8 mouse cellular contexts compared by ENCODE assay signal in the genomic region with DNA sequence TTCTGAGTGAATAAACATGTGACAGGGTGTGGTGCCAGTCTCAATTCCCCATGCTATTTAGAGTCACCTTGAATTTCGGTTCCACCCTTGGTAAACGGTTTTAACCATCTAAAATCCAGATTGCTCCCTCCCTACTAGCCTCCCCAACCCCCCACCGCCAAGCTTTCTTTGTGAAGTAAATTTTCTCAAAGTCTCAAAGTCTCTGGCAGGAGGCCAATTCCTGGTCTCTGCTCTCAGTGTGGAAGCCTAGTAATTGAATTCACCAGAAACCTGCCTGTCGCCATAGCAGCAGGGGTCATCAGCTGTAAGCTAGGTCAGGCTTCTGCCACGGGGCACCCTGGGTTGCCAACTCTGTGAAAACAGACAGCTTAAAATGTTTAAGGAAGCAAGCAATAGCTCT. TPM values are rescaled to one million over a fixed set of nuclear protein-coding genes. Genes with fewer than 3 reads are reported as not detected.
DNase-seq lines count a peak whose midpoint lies in the region; ATAC-seq and TF ChIP-seq lines count a peak whose summit lies in the region.

No protein-coding gene starts in this region.

- peaks cover 5% of the 10 kb centered on the region for H3K4me1 ChIP-seq in heart, embryonic 15.5 days (replicated peaks)
- H3K4me1 ChIP-seq in limb, embryonic 10.5 days: peaks cover 18% of the 10 kb centered on the region
- 0 out of 2 replicates have a peak, but pooled peaks cover 3% of the 10 kb centered on the region for H3K4me1 ChIP-seq in thymus, adult 2 months (replicated peaks; ENCODE audit: control insufficient read depth, insufficient read depth, low read length)

- no peaks in the 10 kb centered on the region for H3K9me3 ChIP-seq in heart, embryonic 15.5 days (replicated peaks)
- no peaks in the 10 kb centered on the region for H3K9me3 ChIP-seq in limb, embryonic 10.5 days (replicated peaks)

- 8% methylated on average over 5 of the region's 5 CpGs for WGBS in heart, embryonic 15.5 days
- WGBS in limb, embryonic 10.5 days: 14% methylated on average over 5 of the region's 5 CpGs
- 25% methylated on average over 5 of the region's 5 CpGs for WGBS in thymus, adult 2 months

- H3K36me3 ChIP-seq in heart, embryonic 15.5 days: no peaks in the 10 kb centered on the region
- no peaks in the 10 kb centered on the region for H3K36me3 ChIP-seq in limb, embryonic 10.5 days
- no peaks in the 10 kb centered on the region for H3K36me3 ChIP-seq in thymus, adult 2 months (ENCODE audit: control insufficient read depth, insufficient read depth, low read length)

- H3K4me2 ChIP-seq in heart, embryonic 15.5 days: no peak overlapping the region

- no peak for TF ChIP-seq CTCF in thymus, adult 2 months (IDR thresholded peaks at IDR 0.05; ENCODE audit: borderline replicate concordance, control insufficient read depth, extremely low read depth, insufficient read depth, low read length, poor library complexity)

- H3K9ac ChIP-seq in heart, embryonic 15.5 days: 0 out of 2 replicates have a peak overlapping the region, but pooled peaks have one; percentile 28

- no peak for DNase-seq in heart, postnatal 36 days
- DNase-seq in R1 (ENCODE audit: low read depth, low spot score): peak; percentile 98
- peak; percentile 57 for DNase-seq in limb, embryonic 10.5 days (ENCODE audit: low spot score)
- peak; percentile 33 for DNase-seq in retina, embryonic 14.5 days (ENCODE audit: low spot score)
- DNase-seq in thymus, adult 2 months: no peak
- no peak for DNase-seq in ovary, postnatal 10 days (ENCODE audit: low spot score)

- no peak for TF ChIP-seq POLR2A in thymus, adult 2 months (IDR thresholded peaks at IDR 0.05; ENCODE audit: control insufficient read depth, extremely low read depth, insufficient read depth, low read length, poor library complexity)

- no peaks in the 10 kb centered on the region for H3K27me3 ChIP-seq in heart, embryonic 15.5 days
- no peaks in the 10 kb centered on the region for H3K27me3 ChIP-seq in limb, embryonic 10.5 days (ENCODE audit: low read depth, poor library complexity, severe bottlenecking)
- H3K27me3 ChIP-seq in thymus, adult 2 months (ENCODE audit: control insufficient read depth, insufficient read depth, low read length): no peaks in the 10 kb centered on the region

- H3K4me3 ChIP-seq in heart, embryonic 15.5 days: no peak overlapping the region
- H3K4me3 ChIP-seq in limb, embryonic 10.5 days: no peak overlapping the region
- H3K4me3 ChIP-seq in thymus, adult 2 months (ENCODE audit: control insufficient read depth, insufficient read depth, low read length): no peak overlapping the region

- intact Hi-C loops in heart, postnatal 36 days (cut with DNase I): loop anchor here (5.0 kb wide), 1 partner anchor 83 kb away; no protein-coding TSS in a partner anchor

- H3K27ac ChIP-seq in heart, embryonic 15.5 days: no peak overlapping the region
- peak overlapping the region; percentile 58 for H3K27ac ChIP-seq in limb, embryonic 10.5 days
- no peak overlapping the region for H3K27ac ChIP-seq in thymus, adult 2 months (ENCODE audit: control insufficient read depth, insufficient read depth, low read length)

- ATAC-seq in heart, embryonic 15.5 days (replicated peaks; ENCODE audit: insufficient number of reproducible peaks, insufficient read depth, low FRiP score, low read depth): no peak
- peak; percentile 36 for ATAC-seq in granulocyte monocyte progenitor cell, adult 5-6 weeks (replicated peaks; ENCODE audit: poor library complexity, severe bottlenecking)

RNA-seq across cellular contexts. Expression of gene Thrsp, which starts 12.2 kb away (rescaled TPM):
- polyA plus RNA-seq in heart, embryonic 15.5 days (2015; fragmentation: Nextera tagmentation; extraction: Ambion mirVana): 0.82 and 1.1 TPM in 2 replicates
- total RNA-seq in heart, postnatal 36 days (2021): 10 to 100 TPM; 43.7 to 50.9 TPM
- not detected in 2 replicates for total RNA-seq in granulocyte monocyte progenitor cell, adult 5-6 weeks (2014; fragmentation: Nextera tagmentation)
- total RNA-seq in granulocyte monocyte progenitor cell, adult 5-6 weeks (2017): not detected in 2 replicates
- polyA plus RNA-seq in limb, embryonic 10.5 days (2016; fragmentation: Nextera tagmentation; extraction: Ambion mirVana): 0.45 and 0.46 TPM in 2 replicates
- 116 and 163 TPM in 2 replicates for polyA plus RNA-seq in thymus, adult 2 months (2012; rRNA removed)

RNA-seq across cellular contexts. Expression of gene Kctd14, which starts 21.4 kb away (rescaled TPM):
- polyA plus RNA-seq in heart, embryonic 15.5 days (2015; fragmentation: Nextera tagmentation; extraction: Ambion mirVana): 0.83 and 1.8 TPM in 2 replicates
- total RNA-seq in heart, postnatal 36 days (2021): not detected
- 3.2 and 5.0 TPM in 2 replicates for total RNA-seq in granulocyte monocyte progenitor cell, adult 5-6 weeks (2014; fragmentation: Nextera tagmentation)
- 3.9 TPM in 2 replicates for total RNA-seq in granulocyte monocyte progenitor cell, adult 5-6 weeks (2017)
- 0.69 and 1.0 TPM in 2 replicates for polyA plus RNA-seq in limb, embryonic 10.5 days (2016; fragmentation: Nextera tagmentation; extraction: Ambion mirVana)
- polyA plus RNA-seq in thymus, adult 2 months (2012; rRNA removed): 2.7 and 4.9 TPM in 2 replicates

RNA-seq across cellular contexts. Expression of gene Ndufc2, which starts 29.9 kb away (rescaled TPM):
- 451 and 701 TPM in 2 replicates for polyA plus RNA-seq in heart, embryonic 15.5 days (2015; fragmentation: Nextera tagmentation; extraction: Ambion mirVana)
- total RNA-seq in heart, postnatal 36 days (2021): 100 to 1,000 TPM; 475 to 537 TPM
- total RNA-seq in granulocyte monocyte progenitor cell, adult 5-6 weeks (2014; fragmentation: Nextera tagmentation): 174 and 187 TPM in 2 replicates
- total RNA-seq in granulocyte monocyte progenitor cell, adult 5-6 weeks (2017): 357 and 360 TPM in 2 replicates
- 305 and 321 TPM in 2 replicates for polyA plus RNA-seq in limb, embryonic 10.5 days (2016; fragmentation: Nextera tagmentation; extraction: Ambion mirVana)
- polyA plus RNA-seq in thymus, adult 2 months (2012; rRNA removed): 137 and 168 TPM in 2 replicates

RNA-seq across cellular contexts. Expression of gene Ints4, which starts 51.1 kb away (rescaled TPM):
- polyA plus RNA-seq in heart, embryonic 15.5 days (2015; fragmentation: Nextera tagmentation; extraction: Ambion mirVana): 27.5 and 33.9 TPM in 2 replicates
- total RNA-seq in heart, postnatal 36 days (2021): 10 to 100 TPM; 48.1 to 53.0 TPM
- total RNA-seq in granulocyte monocyte progenitor cell, adult 5-6 weeks (2014; fragmentation: Nextera tagmentation): 74.7 and 78.5 TPM in 2 replicates
- 64.1 and 64.8 TPM in 2 replicates for total RNA-seq in granulocyte monocyte progenitor cell, adult 5-6 weeks (2017)
- 64.5 and 69.7 TPM in 2 replicates for polyA plus RNA-seq in limb, embryonic 10.5 days (2016; fragmentation: Nextera tagmentation; extraction: Ambion mirVana)
- 68.4 and 77.5 TPM in 2 replicates for polyA plus RNA-seq in thymus, adult 2 months (2012; rRNA removed)

RNA-seq across cellular contexts. Expression of gene Alg8, which starts 58.3 kb away (rescaled TPM):
- 25.8 and 28.2 TPM in 2 replicates for polyA plus RNA-seq in heart, embryonic 15.5 days (2015; fragmentation: Nextera tagmentation; extraction: Ambion mirVana)
- total RNA-seq in heart, postnatal 36 days (2021): 1 to 10 TPM; 4.2 to 4.7 TPM
- total RNA-seq in granulocyte monocyte progenitor cell, adult 5-6 weeks (2014; fragmentation: Nextera tagmentation): 44.2 and 52.0 TPM in 2 replicates
- 23.6 and 42.2 TPM in 2 replicates for total RNA-seq in granulocyte monocyte progenitor cell, adult 5-6 weeks (2017)
- 53.4 and 55.2 TPM in 2 replicates for polyA plus RNA-seq in limb, embryonic 10.5 days (2016; fragmentation: Nextera tagmentation; extraction: Ambion mirVana)
- polyA plus RNA-seq in thymus, adult 2 months (2012; rRNA removed): 27.8 and 28.8 TPM in 2 replicates

Comparison
In these comparisons a context has a peak if more than half of its experiments do, and no peak if none do; other contexts are left out.
1. DNase-seq: peak in R1 (single experiment), limb, embryonic 10.5 days (single experiment) and retina, embryonic 14.5 days (single experiment); none in heart, postnatal 36 days (0 of 2), thymus, adult 2 months (single experiment) and ovary, postnatal 10 days (single experiment).
2. RNA of gene Thrsp, which starts 12.2 kb away (polyA plus RNA-seq): 116 to 163 TPM in thymus, adult 2 months; 0.82 to 1.1 TPM in heart, embryonic 15.5 days and 0.45 to 0.46 TPM in limb, embryonic 10.5 days; every median in the first group is over 10 times any median in the second.